Mouse (Mus musculus) liver, postnatal 0 days (tissue): Measurements from ENCODE around the gene Ankub1. TPM values are rescaled to one million over a fixed set of nuclear protein-coding genes. Genes with fewer than 3 reads are reported as not detected.

Experiments
- ATAC-seq: fragments of 200-750 bp; cut with Nextera tagmentation; 2 replicates; pipeline ENCODE4 v1.8.0; 2017; ENCODE audit warnings: mild to moderate bottlenecking, moderate library complexity
- DNase-seq: peaks from one replicate; pipeline ENCODE4 v3.0.0-alpha.2; 2016
- H3K27ac ChIP-seq: fragments of 300-500 bp; sonication (generic); 2 replicates; pipeline ENCODE4 v1.5.1; 2014; ENCODE audit warnings: antibody characterized with exemption, moderate library complexity, mild to moderate bottlenecking, low read depth
- H3K27me3 ChIP-seq: fragments of 300-500 bp; sonication (generic); 2 replicates; pipeline ENCODE4 v1.6.1; 2014; ENCODE audit warnings: low read length, control low read depth, mixed read lengths; ENCODE audit not compliant: insufficient read depth
- H3K36me3 ChIP-seq: fragments of 300-500 bp; sonication (generic); replicated peaks from 2 replicates; pipeline ENCODE4 v1.6.1; 2014; ENCODE audit warnings: mild to moderate bottlenecking, control low read depth, low read length, moderate library complexity, mixed read lengths; ENCODE audit not compliant: insufficient read depth
- H3K4me1 ChIP-seq: fragments of 300-500 bp; sonication (generic); 2 replicates; pipeline ENCODE4 v1.6.1; 2014; ENCODE audit warnings: antibody characterized with exemption, mild to moderate bottlenecking, control low read depth; ENCODE audit not compliant: insufficient read depth
- H3K4me2 ChIP-seq: fragments of 300-500 bp; sonication (generic); 2 replicates; pipeline ENCODE4 v1.6.1; 2014; ENCODE audit warnings: low read depth, mild to moderate bottlenecking, low read length, moderate library complexity, mixed read lengths
- H3K4me3 ChIP-seq: fragments of 300-500 bp; sonication (generic); 2 replicates; pipeline ENCODE4 v1.5.1; 2014; ENCODE audit warnings: low read depth, low read length
- H3K9ac ChIP-seq: fragments of 300-500 bp; sonication (generic); replicated peaks from 2 replicates; pipeline ENCODE4 v1.6.1; 2014; ENCODE audit warnings: mild to moderate bottlenecking, moderate library complexity
- H3K9me3 ChIP-seq: fragments of 300-500 bp; sonication (generic); 2 replicates; pipeline ENCODE4 v1.6.1; 2016; ENCODE audit warnings: mild to moderate bottlenecking, control low read depth, low read length, mixed read lengths
- CTCF ChIP-seq: sonication (generic); IDR thresholded peaks from 2 replicates; pipeline ENCODE4 v1.5.1; 2016; ENCODE audit warnings: antibody characterized with exemption, low read depth
- EP300 ChIP-seq: IDR thresholded peaks from 2 replicates; pipeline ENCODE4 v1.6.1; 2016; ENCODE audit warnings: antibody characterized with exemption, low read depth, mild to moderate bottlenecking
- WGBS: fragments of 180-500 bp; shearing (Covaris S2); extraction: QIAGEN DNeasy Blood & Tissue Kit; methylation state at CpG from one replicate; pipeline ENCODE4 v1.1.7; 2014; ENCODE audit not compliant: insufficient replicate concordance; 5-methylcytosine and 5-hydroxymethylcytosine counted together
- polyA plus RNA-seq: library from polyadenylated mRNA; unstranded; fragments of >200 nt; fragmentation: Nextera tagmentation; extraction: Ambion mirVana; gene quantifications from 2 replicates; pipeline ENCODE4 v1.2.1, GENCODE M21; 2015

Ankub1 gene
- polyA plus RNA-seq, 1 experiment from 2014 or later: 0.11 TPM

GRCm38 (mm10) chr3:57651865-57652259 lies 40.7 kb downstream of the Ankub1 start:
- peak overlapping the region; percentile 88 for H3K9ac ChIP-seq
- 63% methylated on average over 3 of the region's 3 CpGs for WGBS
- TF ChIP-seq EP300 (no peak), CTCF (no peak)
- no peaks in the 10 kb centered on the region for H3K36me3 ChIP-seq
- peaks cover 2% of the 10 kb centered on the region; the same call in 1 of the 2 replicates for H3K4me1 ChIP-seq
- H3K27me3 ChIP-seq: no peaks in the 10 kb centered on the region
- DNase-seq: no peak
- 0 out of 2 replicates have a peak, but pooled peaks have one; percentile 4 for ATAC-seq
- no peaks in the 10 kb centered on the region for H3K9me3 ChIP-seq
- no peak overlapping the region for H3K27ac ChIP-seq
- peak overlapping the region; percentile 75 for H3K4me2 ChIP-seq
- peak overlapping the region; percentile 87 for H3K4me3 ChIP-seq

GRCm38 (mm10) chr3:57651231-57651864 lies 41.3 kb downstream of the Ankub1 start, which contains the start of gene Commd2:
Gene Commd2, minus strand, starts transcription at chr3:57651715.
- H3K27me3 ChIP-seq: no peaks in the 10 kb centered on the region
- H3K9me3 ChIP-seq: no peaks in the 10 kb centered on the region
- TF ChIP-seq CTCF (no peak), EP300 (no peak)
- peak within 1 kb of the TSS; percentile 78 for H3K27ac ChIP-seq
- under 1% methylated on average over 42 of the region's 42 CpGs for WGBS
- peak within 1 kb of the TSS; percentile 88 for H3K9ac ChIP-seq
- H3K4me1 ChIP-seq: peaks cover 2% of the 10 kb centered on the region; the same call in 1 of the 2 replicates
- H3K4me3 ChIP-seq: peak within 1 kb of the TSS; percentile 87
- H3K4me2 ChIP-seq: peak within 1 kb of the TSS; percentile 75
- peak; percentile 91 for DNase-seq
- peak; percentile 100 for ATAC-seq
- peaks cover 2% of the 10 kb centered on the region; the same call in 1 of the 2 replicates for H3K36me3 ChIP-seq

GRCm38 (mm10) chr3:57643191-57643590 lies 49.4 kb downstream of the Ankub1 start:
- no peaks in the 10 kb centered on the region for H3K27me3 ChIP-seq
- 85% methylated on average over 6 of the region's 6 CpGs for WGBS
- no peak for DNase-seq
- no peak for TF ChIP-seq EP300
- TF ChIP-seq CTCF: no peak
- no peak overlapping the region for H3K4me2 ChIP-seq
- no peaks in the 10 kb centered on the region for H3K4me1 ChIP-seq
- peaks cover 11% of the 10 kb centered on the region; the same call in 1 of the 2 replicates for H3K36me3 ChIP-seq
- no peak overlapping the region for H3K9ac ChIP-seq
- no peak overlapping the region for H3K4me3 ChIP-seq
- no peak overlapping the region for H3K27ac ChIP-seq
- H3K9me3 ChIP-seq: no peaks in the 10 kb centered on the region
- ATAC-seq: no peak

DNA sequence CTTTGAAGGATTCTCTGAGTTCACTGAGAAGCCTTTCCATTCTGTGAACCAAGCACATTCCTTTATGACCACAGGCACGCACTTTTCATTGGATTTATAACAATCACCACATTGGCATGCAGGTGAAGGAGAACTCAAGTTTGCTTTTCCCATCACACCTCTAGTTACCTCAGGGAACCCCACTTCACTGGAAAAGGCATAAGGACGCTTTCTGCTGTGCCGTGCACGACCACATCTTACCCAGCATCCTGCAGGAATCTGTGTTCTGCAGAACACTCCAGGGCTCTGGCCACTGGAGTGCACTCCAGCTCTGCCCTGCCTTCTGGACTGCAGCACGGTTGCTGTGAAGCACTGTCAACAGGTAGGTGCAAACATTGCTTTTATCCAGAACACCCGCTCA lies 55.0 kb downstream of the Ankub1 start:
- DNase-seq: no peak
- ATAC-seq: no peak
- H3K4me2 ChIP-seq: no peak overlapping the region
- H3K27ac ChIP-seq: no peak overlapping the region
- no peaks in the 10 kb centered on the region for H3K36me3 ChIP-seq
- TF ChIP-seq CTCF: no peak
- H3K4me3 ChIP-seq: no peak overlapping the region
- no peak overlapping the region for H3K9ac ChIP-seq
- H3K4me1 ChIP-seq: no peaks in the 10 kb centered on the region
- no peaks in the 10 kb centered on the region for H3K9me3 ChIP-seq
- 59% methylated on average over 6 of the region's 6 CpGs for WGBS
- no peaks in the 10 kb centered on the region for H3K27me3 ChIP-seq

GRCm38 (mm10) chr3:57634763-57635487 lies 57.7 kb downstream of the Ankub1 start:
- H3K4me3 ChIP-seq: no peak overlapping the region
- no peaks in the 10 kb centered on the region for H3K9me3 ChIP-seq
- WGBS: 74% methylated on average over 3 of the region's 3 CpGs

GRCm38 (mm10) chr3:57626954-57627513 lies 65.6 kb downstream of the Ankub1 start:
- no peaks in the 10 kb centered on the region for H3K27me3 ChIP-seq
- H3K4me2 ChIP-seq: no peak overlapping the region
- no peaks in the 10 kb centered on the region for H3K9me3 ChIP-seq
- no peak overlapping the region for H3K4me3 ChIP-seq
- WGBS: 60% methylated on average over 11 of the region's 11 CpGs
- H3K36me3 ChIP-seq: no peaks in the 10 kb centered on the region
- DNase-seq (no peak), ATAC-seq (no peak)
- H3K4me1 ChIP-seq: no peaks in the 10 kb centered on the region
- no peak overlapping the region for H3K9ac ChIP-seq
- H3K27ac ChIP-seq: no peak overlapping the region
- TF ChIP-seq EP300 (no peak), CTCF (no peak)

More at GRCm38 (mm10) chr3:57634763-57635487, 57.7 kb downstream of the Ankub1 start:
- no peak overlapping the region for H3K9ac ChIP-seq
- no peaks in the 10 kb centered on the region for H3K36me3 ChIP-seq
- ATAC-seq: no peak
- DNase-seq: no peak
- H3K27ac ChIP-seq: no peak overlapping the region
- no peak overlapping the region for H3K4me2 ChIP-seq
- no peaks in the 10 kb centered on the region for H3K27me3 ChIP-seq
- TF ChIP-seq CTCF: no peak
- no peak for TF ChIP-seq EP300
- no peaks in the 10 kb centered on the region for H3K4me1 ChIP-seq
